Mouse (Mus musculus) gastrocnemius, adult 2 months (tissue): Measurements from ENCODE around the gene Cobll1. TPM values are rescaled to one million over a fixed set of nuclear protein-coding genes. Genes with fewer than 3 reads are reported as not detected.

Experiments used
- DNase-seq: peaks from one replicate; pipeline ENCODE4 v3.0.0; 2022
- H3K27ac ChIP-seq: fragments of 200-600 bp; 2 replicates; pipeline ENCODE4 v1.8.1; 2022; ENCODE audit warnings: mild to moderate bottlenecking
- H3K4me3 ChIP-seq: fragments of 200-600 bp; 2 replicates; pipeline ENCODE4 v1.8.1; 2022; ENCODE audit warnings: mild to moderate bottlenecking, moderate library complexity
- CTCF ChIP-seq: fragments of 200-600 bp; IDR thresholded peaks from 2 replicates; pipeline ENCODE4 v1.8.1; 2022; ENCODE audit warnings: antibody characterized with exemption, mild to moderate bottlenecking, moderate library complexity
- intact Hi-C: fragments of 180-260 bp; cut with DNase I; formaldehyde crosslinking; loops from one replicate; pipeline ENCODE4 v1.15.1; 2025
- total RNA-seq, 2 experiments: library from RNA; stranded (reverse); gene quantifications; 2 replicates each; pipeline ENCODE4 v1.2.3; 2021

Gene Cobll1
- total RNA-seq, 2 experiments from 2014 or later, result 4.4 to 5.7 TPM

- TF ChIP-seq CTCF, result no peak
- no peak overlapping the region for H3K27ac ChIP-seq
- no peak overlapping the region for H3K4me3 ChIP-seq
- intact Hi-C loops, result no loop called here
- no peak for DNase-seq
Observed at GRCm38 (mm10) chr2:65119076-65119475, 120.1 kb downstream of the Cobll1 start.

- no peak overlapping the region for H3K4me3 ChIP-seq
- no peak for TF ChIP-seq CTCF
- H3K27ac ChIP-seq, result no peak overlapping the region
- intact Hi-C loops, result no loop called here
- DNase-seq, result no peak
Observed at GRCm38 (mm10) chr2:65117859-65118258, 121.3 kb downstream of the Cobll1 start.

GRCm38 (mm10) chr2:65116428-65117125 is 122.6 kb downstream of the Cobll1 start:
- no peak for DNase-seq
- Histone ChIP-seq H3K27ac (no peak overlapping the region), H3K4me3 (no peak overlapping the region)
- no peak for TF ChIP-seq CTCF
- intact Hi-C loops, result no loop called here

DNA sequence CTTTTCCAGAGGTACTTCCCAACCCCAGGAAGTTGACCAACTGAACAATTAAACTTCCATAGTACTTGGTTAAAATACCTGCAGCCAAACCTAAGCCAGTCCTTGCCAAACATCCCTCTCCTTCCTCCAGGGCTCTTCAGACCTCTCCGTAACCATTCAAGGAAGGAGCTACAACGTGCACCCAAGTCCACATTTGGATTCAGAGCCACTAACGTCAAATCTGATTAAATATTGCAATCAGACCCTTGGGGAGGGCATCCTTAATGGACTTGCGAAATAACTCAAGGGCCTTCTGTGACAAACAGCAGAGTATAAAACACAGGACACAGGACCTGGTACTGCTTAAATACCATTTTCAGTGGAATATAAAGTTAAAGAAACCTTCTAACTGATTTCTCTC is 126.0 kb downstream of the Cobll1 start:
- no peak for TF ChIP-seq CTCF
- Histone ChIP-seq H3K27ac (no peak overlapping the region), H3K4me3 (no peak overlapping the region)
- DNase-seq, result no peak
- intact Hi-C loops, result no loop called here

DNA sequence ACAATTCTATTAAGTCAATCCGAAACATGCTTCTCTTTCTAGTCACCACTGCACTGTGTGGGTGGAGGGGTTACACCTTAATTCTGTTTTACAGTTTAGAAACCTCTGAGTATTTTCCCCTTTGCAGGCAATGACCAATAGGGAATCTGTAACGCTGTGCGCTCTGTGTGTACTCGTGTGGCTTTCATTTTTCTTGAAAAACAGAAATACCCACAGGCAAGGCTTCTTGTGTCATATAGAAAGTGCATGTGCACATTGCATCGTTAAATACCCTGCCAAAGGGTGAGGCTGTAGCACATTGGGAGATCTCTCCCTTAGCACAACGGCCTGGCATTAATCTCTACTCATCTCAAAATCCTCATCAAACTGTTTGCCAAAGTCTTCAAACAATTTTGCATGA is 134.6 kb downstream of the Cobll1 start:
- TF ChIP-seq CTCF, result no peak
- intact Hi-C loops, result no loop called here
- H3K27ac ChIP-seq, result no peak overlapping the region
- no peak overlapping the region for H3K4me3 ChIP-seq
- DNase-seq, result no peak

- TF ChIP-seq CTCF, result no peak
- intact Hi-C loops, result no loop called here
- Histone ChIP-seq H3K4me3 (no peak overlapping the region), H3K27ac (no peak overlapping the region)
- DNase-seq, result no peak
Observed at GRCm38 (mm10) chr2:65103801-65104200, 135.4 kb downstream of the Cobll1 start.

- intact Hi-C loops, result no loop called here
- Histone ChIP-seq H3K4me3 (no peak overlapping the region), H3K27ac (no peak overlapping the region)
- TF ChIP-seq CTCF, result no peak
- no peak for DNase-seq
Observed at GRCm38 (mm10) chr2:65101388-65101787, 137.8 kb downstream of the Cobll1 start.

DNA sequence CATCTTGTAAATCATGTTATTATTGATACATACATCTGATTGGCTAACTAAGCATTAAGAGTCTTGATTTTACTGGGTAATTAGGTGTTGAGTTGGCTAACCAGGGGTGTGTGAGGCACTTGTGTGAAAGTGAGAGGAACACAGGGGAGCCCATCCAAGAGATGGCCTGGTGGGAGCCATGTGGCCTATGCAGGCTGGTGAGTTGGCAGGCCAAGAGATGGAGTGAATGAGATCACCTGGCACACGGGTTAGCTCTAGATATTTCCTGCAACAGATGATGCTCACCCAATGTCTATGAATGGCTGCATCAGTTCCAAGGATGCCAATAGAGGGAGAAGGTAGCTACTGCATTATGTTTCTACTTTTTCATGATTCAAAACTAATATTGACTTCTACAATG is 139.2 kb downstream of the Cobll1 start:
- H3K4me3 ChIP-seq, result no peak overlapping the region
- intact Hi-C loops, result no loop called here
- TF ChIP-seq CTCF, result no peak

DNA sequence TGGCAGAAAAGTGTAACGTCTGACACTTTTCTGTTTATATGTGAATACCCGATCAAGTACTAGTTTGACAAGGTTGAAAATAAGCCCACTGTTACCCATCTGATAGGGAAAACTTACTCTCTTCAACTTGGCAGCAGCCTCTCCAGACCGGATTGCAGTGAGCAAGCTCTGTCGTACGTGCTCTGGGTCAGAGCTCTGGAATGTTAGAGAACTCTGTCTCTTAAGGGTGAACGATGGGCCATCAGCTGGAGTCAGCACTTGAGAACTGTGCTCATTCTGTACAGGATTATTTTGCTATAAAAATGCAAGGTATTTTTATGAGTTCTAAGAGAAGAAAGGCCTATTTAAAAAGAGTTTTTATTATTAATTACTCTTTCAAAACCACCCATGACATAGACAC is 143.6 kb downstream of the Cobll1 start:
- Histone ChIP-seq H3K27ac (no peak overlapping the region), H3K4me3 (no peak overlapping the region)
- intact Hi-C loops, result no loop called here
- DNase-seq, result no peak
- no peak for TF ChIP-seq CTCF

More for the DNA sequence above, 139.2 kb downstream of the Cobll1 start:
- no peak for DNase-seq
- H3K27ac ChIP-seq, result no peak overlapping the region

GRCm38 (mm10) chr2:65093990-65094389 is 145.2 kb downstream of the Cobll1 start:
- intact Hi-C loops, result no loop called here
- DNase-seq, result no peak
- TF ChIP-seq CTCF, result no peak
- Histone ChIP-seq H3K27ac (no peak overlapping the region), H3K4me3 (no peak overlapping the region)

DNA sequence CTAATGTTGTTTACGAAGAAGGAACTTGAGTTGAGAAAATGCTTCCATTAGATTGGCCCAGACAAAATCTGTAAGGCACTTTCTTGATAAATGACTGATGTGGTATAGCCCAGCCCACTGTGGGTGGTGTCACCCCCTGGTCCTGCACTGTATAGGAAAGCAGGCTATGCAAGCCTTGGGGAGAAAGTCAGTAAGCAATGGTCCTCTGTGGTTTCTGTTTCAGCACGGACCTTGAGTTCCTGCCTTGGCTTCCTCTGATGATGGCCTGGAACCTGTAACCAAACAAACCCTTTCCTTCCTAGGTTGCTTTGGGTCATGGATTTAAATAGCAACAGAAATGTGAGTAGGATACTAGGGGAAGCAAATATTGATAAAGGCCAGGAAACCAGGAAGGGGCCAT is 148.2 kb downstream of the Cobll1 start:
- Histone ChIP-seq H3K27ac (peak overlapping the region; percentile 16; the same call in 1 of the 2 replicates), H3K4me3 (no peak overlapping the region)
- no peak for TF ChIP-seq CTCF
- intact Hi-C loops, result no loop called here
- no peak for DNase-seq

DNA sequence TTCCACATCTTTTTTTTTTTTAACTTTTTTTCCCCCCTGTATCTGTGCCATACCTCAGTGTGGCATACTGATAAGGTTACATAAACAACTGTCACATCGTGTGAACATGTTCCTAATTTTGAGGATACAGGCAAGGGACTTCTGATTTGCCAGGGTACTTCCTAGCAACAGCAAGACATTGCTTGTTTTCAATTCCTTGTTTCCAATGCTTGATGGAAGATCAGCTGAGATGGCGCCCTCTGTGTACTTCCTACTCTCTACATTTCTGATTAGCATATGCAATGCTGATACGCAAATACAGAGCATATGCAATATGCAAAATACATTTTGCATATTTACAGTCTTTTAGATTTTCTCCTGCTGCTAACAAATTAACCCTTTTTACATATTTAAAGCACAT is 152.0 kb downstream of the Cobll1 start:
- DNase-seq, result no peak
- no peak for TF ChIP-seq CTCF
- no peak overlapping the region for H3K27ac ChIP-seq
- intact Hi-C loops, result no loop called here
- H3K4me3 ChIP-seq, result no peak overlapping the region

DNA sequence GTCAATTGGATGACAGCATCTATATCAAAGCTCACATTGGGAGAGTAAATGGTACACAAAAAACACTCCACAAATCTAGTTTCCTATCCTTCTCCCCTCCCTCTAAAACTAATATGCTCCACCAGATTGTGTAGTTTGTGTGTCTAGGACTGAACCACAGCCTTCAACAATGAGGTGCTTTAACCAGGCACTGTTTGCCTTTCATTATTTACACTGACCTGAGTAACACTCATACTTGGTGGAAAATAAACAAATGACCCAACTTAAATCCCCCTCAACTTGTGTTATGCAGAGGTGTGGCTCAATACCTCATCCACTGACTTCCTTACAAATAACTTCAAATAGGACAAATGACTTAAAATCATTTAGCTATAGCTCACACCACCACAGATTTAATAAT is 155.8 kb downstream of the Cobll1 start:
- intact Hi-C loops, result no loop called here
- no peak for DNase-seq
- Histone ChIP-seq H3K4me3 (no peak overlapping the region), H3K27ac (no peak overlapping the region)
- TF ChIP-seq CTCF, result no peak

- DNase-seq, result no peak
- Histone ChIP-seq H3K27ac (no peak overlapping the region), H3K4me3 (no peak overlapping the region)
- intact Hi-C loops, result no loop called here
- TF ChIP-seq CTCF, result no peak
Observed at GRCm38 (mm10) chr2:65077544-65077943, 161.7 kb downstream of the Cobll1 start.

DNA sequence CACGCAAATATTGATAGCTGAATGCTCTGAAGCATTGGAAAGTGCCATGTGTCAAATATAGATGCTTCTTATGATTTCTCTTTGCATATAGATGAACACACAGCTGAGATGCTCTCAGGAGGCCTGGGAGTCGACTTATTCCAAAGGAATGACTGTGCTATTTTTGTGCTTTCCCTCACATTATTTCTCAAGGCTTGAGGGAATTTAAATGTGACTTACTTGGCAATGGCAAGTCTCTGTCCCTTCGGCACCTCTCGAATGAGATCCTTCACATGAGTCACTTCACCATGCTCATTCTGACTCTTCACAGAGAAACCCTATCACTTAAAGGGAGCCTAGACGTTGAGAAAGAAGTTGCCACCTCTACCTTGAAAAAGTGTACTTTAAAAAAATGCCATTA is 163.4 kb downstream of the Cobll1 start:
- intact Hi-C loops, result no loop called here
- no peak overlapping the region for H3K4me3 ChIP-seq
- no peak for TF ChIP-seq CTCF
- no peak overlapping the region for H3K27ac ChIP-seq
- no peak for DNase-seq
